Mouse (Mus musculus): ENCODE measurements around the gene Papola. TPM values are rescaled to one million over a fixed set of nuclear protein-coding genes. Genes with fewer than 3 reads are reported as not detected.

The Papola gene
- total RNA-seq (2017): 190 to 223 TPM (median 204 TPM) in 3 replicates

GRCm38 (mm10) chr12:105784196-105784999 is at the start of gene Papola:
TSS of gene Papola (plus strand) at chr12:105784694.
- ATAC-seq (replicated peaks; ENCODE audit: insufficient number of reproducible peaks, low FRiP score, low TSS enrichment, poor library complexity, severe bottlenecking): peak; percentile 87

GRCm38 (mm10) chr12:105735226-105735888 is 49.1 kb upstream of the Papola start:
- ATAC-seq (replicated peaks; ENCODE audit: insufficient number of reproducible peaks, low FRiP score, low TSS enrichment, poor library complexity, severe bottlenecking): no peak

- no peak for ATAC-seq (replicated peaks; ENCODE audit: insufficient number of reproducible peaks, low FRiP score, low TSS enrichment, poor library complexity, severe bottlenecking)
Measured at GRCm38 (mm10) chr12:105735889-105736251, 48.6 kb upstream of the Papola start.

GRCm38 (mm10) chr12:105738316-105739096 is 46.0 kb upstream of the Papola start:
- ATAC-seq (replicated peaks; ENCODE audit: insufficient number of reproducible peaks, low FRiP score, low TSS enrichment, poor library complexity, severe bottlenecking): no peak

- no peak for ATAC-seq (replicated peaks; ENCODE audit: insufficient number of reproducible peaks, low FRiP score, low TSS enrichment, poor library complexity, severe bottlenecking)
Measured at GRCm38 (mm10) chr12:105739656-105740055, 44.8 kb upstream of the Papola start.

GRCm38 (mm10) chr12:105748114-105748513 is 36.4 kb upstream of the Papola start:
- ATAC-seq (replicated peaks; ENCODE audit: insufficient number of reproducible peaks, low FRiP score, low TSS enrichment, poor library complexity, severe bottlenecking): no peak

GRCm38 (mm10) chr12:105753813-105754212 is 30.7 kb upstream of the Papola start:
- ATAC-seq (replicated peaks; ENCODE audit: insufficient number of reproducible peaks, low FRiP score, low TSS enrichment, poor library complexity, severe bottlenecking): no peak

GRCm38 (mm10) chr12:105757816-105758497 is 26.5 kb upstream of the Papola start:
- no peak for ATAC-seq (replicated peaks; ENCODE audit: insufficient number of reproducible peaks, low FRiP score, low TSS enrichment, poor library complexity, severe bottlenecking)

- no peak for ATAC-seq (replicated peaks; ENCODE audit: insufficient number of reproducible peaks, low FRiP score, low TSS enrichment, poor library complexity, severe bottlenecking)
Measured at GRCm38 (mm10) chr12:105758911-105759310, 25.6 kb upstream of the Papola start.

- ATAC-seq (replicated peaks; ENCODE audit: insufficient number of reproducible peaks, low FRiP score, low TSS enrichment, poor library complexity, severe bottlenecking): no peak
Measured at GRCm38 (mm10) chr12:105759849-105760478, 24.5 kb upstream of the Papola start.

- ATAC-seq (replicated peaks; ENCODE audit: insufficient number of reproducible peaks, low FRiP score, low TSS enrichment, poor library complexity, severe bottlenecking): no peak
Measured at GRCm38 (mm10) chr12:105761171-105761570, 23.3 kb upstream of the Papola start.

GRCm38 (mm10) chr12:105761629-105762028 is 22.9 kb upstream of the Papola start:
- no peak for ATAC-seq (replicated peaks; ENCODE audit: insufficient number of reproducible peaks, low FRiP score, low TSS enrichment, poor library complexity, severe bottlenecking)

GRCm38 (mm10) chr12:105769700-105770099 is 14.8 kb upstream of the Papola start:
- no peak for ATAC-seq (replicated peaks; ENCODE audit: insufficient number of reproducible peaks, low FRiP score, low TSS enrichment, poor library complexity, severe bottlenecking)

- ATAC-seq (replicated peaks; ENCODE audit: insufficient number of reproducible peaks, low FRiP score, low TSS enrichment, poor library complexity, severe bottlenecking): no peak
Measured at GRCm38 (mm10) chr12:105774871-105775270, 9.6 kb upstream of the Papola start.

- no peak for ATAC-seq (replicated peaks; ENCODE audit: insufficient number of reproducible peaks, low FRiP score, low TSS enrichment, poor library complexity, severe bottlenecking)
Measured at GRCm38 (mm10) chr12:105777651-105778050, 6.8 kb upstream of the Papola start.

- ATAC-seq (replicated peaks; ENCODE audit: insufficient number of reproducible peaks, low FRiP score, low TSS enrichment, poor library complexity, severe bottlenecking): peak; percentile 47
Measured at GRCm38 (mm10) chr12:105785000-105785774, 693 bp downstream of the Papola start.

GRCm38 (mm10) chr12:105786113-105786512 is 1.6 kb downstream of the Papola start:
- no peak for ATAC-seq (replicated peaks; ENCODE audit: insufficient number of reproducible peaks, low FRiP score, low TSS enrichment, poor library complexity, severe bottlenecking)

- ATAC-seq (replicated peaks; ENCODE audit: insufficient number of reproducible peaks, low FRiP score, low TSS enrichment, poor library complexity, severe bottlenecking): no peak
Measured at GRCm38 (mm10) chr12:105787626-105788025, 3.1 kb downstream of the Papola start.
